In genomic region chr2:14904865-14905264, GRCm38 (mm10) we compare ENCODE assay signal across 31 mouse cellular contexts.
"Had no signal": no experiment of that assay in that cellular context is flagged by ENCODE, and none has a peak within 500 bp of the region (broad histone marks: within the 10 kb centered on the region; RNA-seq: fewer than 3 reads in every experiment).

No protein-coding gene starts in this region.

- H3K36me3 ChIP-seq: limb, embryonic 10.5 days; limb, embryonic 12.5 days; limb, embryonic 13.5 days; limb, embryonic 15.5 days; liver, embryonic 13.5 days; liver, embryonic 15.5 days; lung, embryonic 15.5 days; midbrain, embryonic 10.5 days; midbrain, embryonic 12.5 days; midbrain, embryonic 13.5 days; midbrain, embryonic 15.5 days; neural tube, embryonic 12.5 days had no signal

- H3K9ac ChIP-seq: limb, embryonic 12.5 days; limb, embryonic 13.5 days; limb, embryonic 15.5 days; liver, embryonic 13.5 days; liver, embryonic 14.5 days; liver, embryonic 15.5 days; liver, postnatal 0 days; lung, embryonic 14.5 days; lung, embryonic 15.5 days; midbrain, embryonic 12.5 days; midbrain, embryonic 13.5 days; midbrain, embryonic 15.5 days; neural tube, embryonic 12.5 days had no signal

- H3K4me2 ChIP-seq: limb, embryonic 12.5 days; limb, embryonic 13.5 days; limb, embryonic 15.5 days; liver, embryonic 11.5 days; liver, embryonic 13.5 days; liver, embryonic 15.5 days; lung, embryonic 14.5 days; lung, embryonic 15.5 days; midbrain, embryonic 11.5 days; midbrain, embryonic 12.5 days; midbrain, embryonic 13.5 days; midbrain, embryonic 15.5 days; neural tube, embryonic 12.5 days had no signal

- H3K9me3 ChIP-seq: limb, embryonic 10.5 days; limb, embryonic 12.5 days; limb, embryonic 13.5 days; limb, embryonic 15.5 days; liver, embryonic 13.5 days; liver, embryonic 15.5 days; lung, embryonic 15.5 days; megakaryocyte, embryonic 14.5 days; midbrain, embryonic 10.5 days; midbrain, embryonic 12.5 days; midbrain, embryonic 13.5 days; midbrain, embryonic 15.5 days; neural tube, embryonic 12.5 days had no signal

- H3K4me3 ChIP-seq: limb, embryonic 10.5 days; limb, embryonic 12.5 days; limb, embryonic 13.5 days; limb, embryonic 15.5 days; liver, embryonic 13.5 days; liver, embryonic 15.5 days; lung, embryonic 15.5 days; megakaryocyte, embryonic 14.5 days; midbrain, embryonic 10.5 days; midbrain, embryonic 12.5 days; midbrain, embryonic 13.5 days; midbrain, embryonic 15.5 days; myocyte; neural tube, embryonic 12.5 days had no signal

- H3K27ac ChIP-seq: limb, embryonic 10.5 days; limb, embryonic 12.5 days; limb, embryonic 13.5 days; limb, embryonic 15.5 days; liver, embryonic 13.5 days; liver, embryonic 14.5 days; liver, embryonic 15.5 days; lung, embryonic 15.5 days; macrophage; midbrain, embryonic 10.5 days; midbrain, embryonic 12.5 days; midbrain, embryonic 13.5 days; midbrain, embryonic 15.5 days; neural tube, embryonic 12.5 days had no signal

- ATAC-seq: liver, postnatal 0 days; lung, postnatal 0 days; midbrain, embryonic 13.5 days; midbrain, embryonic 15.5 days; midbrain, embryonic 16.5 days had no signal

- H3K4me1 ChIP-seq: limb, embryonic 15.5 days; liver, embryonic 13.5 days; liver, embryonic 15.5 days; megakaryocyte, embryonic 14.5 days had no signal

- H3K27me3 ChIP-seq: limb, embryonic 12.5 days; limb, embryonic 13.5 days; limb, embryonic 15.5 days; liver, embryonic 13.5 days; liver, embryonic 15.5 days; lung, embryonic 15.5 days; megakaryocyte, embryonic 14.5 days; midbrain, embryonic 12.5 days; midbrain, embryonic 13.5 days; midbrain, embryonic 15.5 days; neural tube, embryonic 12.5 days had no signal

- DNase-seq: left cerebral cortex, postnatal 4 days; liver; liver, embryonic 13.5 days; liver, postnatal 0 days; lung, adult 18-20 months; lung, adult 2 months; lung, embryonic 14.5 days; lung, postnatal 10 days; lung, postnatal 14 days; lung, postnatal 36 days; lung, postnatal 4 days; midbrain, embryonic 14.5 days had no signal
